Mouse (Mus musculus) G1E (cell line): ENCODE data around the gene Msgn1.

Source experiments
- CTCF ChIP-seq: IDR thresholded peaks from 2 replicates; pipeline ENCODE4 v1.5.1; 2012; ENCODE audit warnings: low read depth, low read length, inconsistent platforms, mixed read lengths
- GATA1 ChIP-seq: IDR thresholded peaks from 2 replicates; pipeline ENCODE4 v1.6.1; 2012; ENCODE audit warnings: borderline replicate concordance, low read length, inconsistent platforms, mixed read lengths
- GATA2 ChIP-seq: IDR thresholded peaks from 2 replicates; pipeline ENCODE4 v1.6.1; 2012; ENCODE audit warnings: low read depth, low read length, inconsistent platforms, borderline replicate concordance
- POLR2AphosphoS5 ChIP-seq: IDR thresholded peaks from 2 replicates; pipeline ENCODE4 v1.6.1; 2012; ENCODE audit warnings: low read depth, low read length, inconsistent platforms; ENCODE audit not compliant: insufficient replicate concordance
- TAL1 ChIP-seq: conservative IDR thresholded peaks from 2 replicates; pipeline ENCODE4 v1.6.1; 2012; ENCODE audit warnings: low read depth, low read length, inconsistent platforms, mixed read lengths

DNA sequence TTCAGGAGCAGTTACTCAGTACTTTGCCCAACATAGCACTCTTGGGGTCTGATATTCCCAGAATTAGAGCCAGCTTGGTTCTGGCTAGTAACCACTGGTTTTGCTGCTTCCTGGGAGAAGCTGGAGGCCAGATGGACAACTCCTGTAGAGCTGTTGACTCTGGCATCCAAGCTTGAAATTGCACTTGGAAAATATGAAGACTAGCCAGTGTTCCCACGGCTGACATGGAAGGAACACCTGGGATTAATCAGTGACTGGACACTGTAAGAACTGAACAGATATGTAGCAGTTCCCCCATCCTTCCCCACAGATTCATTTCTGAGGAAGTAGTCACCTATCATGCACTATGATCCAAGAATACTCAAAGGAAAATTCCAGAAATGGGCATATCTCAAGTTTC, 4.1 kb upstream of the Msgn1 start:
- TF ChIP-seq GATA1 (no peak), TAL1 (no peak), CTCF (no peak), POLR2AphosphoS5 (no peak), GATA2 (no peak)
